Mouse (Mus musculus): Measurements from ENCODE around the gene Fgf4. TPM values are rescaled to one million over a fixed set of nuclear protein-coding genes. Genes with fewer than 3 reads are reported as not detected.
"Not testable (repeated sequence)": the region's sequence is repeated elsewhere in the genome, so short reads cannot be mapped to it uniquely, and the experiment has no call there.

Fgf4 gene
- polyA plus RNA-seq, 1 experiment from 2014 or later: not detected

GRCm38 (mm10) chr7:144896294-144897218, 49.4 kb downstream of the Fgf4 start, which contains the start of gene Fgf15:
Gene Fgf15, plus strand, starts transcription at chr7:144896531.
- H3K4me1 ChIP-seq (replicated peaks): peaks cover 61% of the 10 kb centered on the region
- H3K27ac ChIP-seq: peak within 1 kb of the TSS; percentile 81
- DNase-seq (ENCODE audit: low spot score): peak; percentile 58
- H3K27me3 ChIP-seq (ENCODE audit: insufficient read depth, poor library complexity, severe bottlenecking): peaks cover 65% of the 10 kb centered on the region
- no peaks in the 10 kb centered on the region for H3K9me3 ChIP-seq
- H3K36me3 ChIP-seq: 0 out of 2 replicates have a peak, but pooled peaks cover 5% of the 10 kb centered on the region
- H3K4me3 ChIP-seq: peak within 1 kb of the TSS; percentile 56
- WGBS: under 1% methylated on average over 65 of the region's 65 CpGs

- DNase-seq (ENCODE audit: low spot score): no peak
- Histone ChIP-seq H3K4me1 (replicated peaks) (peaks cover 54% of the 10 kb centered on the region), H3K9me3 (no peaks in the 10 kb centered on the region), H3K4me3 (peak overlapping the region; percentile 56), H3K36me3 (0 out of 2 replicates have a peak, but pooled peaks cover 5% of the 10 kb centered on the region), H3K27ac (no peak overlapping the region), H3K27me3 (ENCODE audit: insufficient read depth, poor library complexity, severe bottlenecking) (peaks cover 62% of the 10 kb centered on the region)
- WGBS: 27% methylated on average over 6 of the region's 6 CpGs
These were observed 51.3 kb downstream of the Fgf4 start for GRCm38 (mm10) chr7:144898506-144898905.

GRCm38 (mm10) chr7:144905514-144905913, 58.3 kb downstream of the Fgf4 start:
- H3K4me3 ChIP-seq; H3K9me3 ChIP-seq; H3K36me3 ChIP-seq; DNase-seq (ENCODE audit: low spot score); H3K27ac ChIP-seq; H3K4me1 ChIP-seq (replicated peaks); H3K27me3 ChIP-seq (ENCODE audit: insufficient read depth, poor library complexity, severe bottlenecking): not testable (repeated sequence)
- 91% methylated on average over 3 of the region's 3 CpGs for WGBS

GRCm38 (mm10) chr7:144906708-144907397, 59.7 kb downstream of the Fgf4 start:
- Histone ChIP-seq H3K27me3 (ENCODE audit: insufficient read depth, poor library complexity, severe bottlenecking) (peaks cover 9% of the 10 kb centered on the region; the same call in 1 of the 2 replicates), H3K27ac (peak overlapping the region; percentile 60), H3K4me1 (replicated peaks) (peaks cover 8% of the 10 kb centered on the region; the same call in 1 of the 2 replicates), H3K4me3 (peak overlapping the region; percentile 30), H3K36me3 (no peaks in the 10 kb centered on the region), H3K9me3 (no peaks in the 10 kb centered on the region)
- DNase-seq (ENCODE audit: low spot score): peak; percentile 82
- 10% methylated on average over 28 of the region's 28 CpGs for WGBS

GRCm38 (mm10) chr7:144907793-144908192, 60.6 kb downstream of the Fgf4 start:
- DNase-seq (ENCODE audit: low spot score): no peak
- peaks cover 9% of the 10 kb centered on the region; the same call in 1 of the 2 replicates for H3K27me3 ChIP-seq (ENCODE audit: insufficient read depth, poor library complexity, severe bottlenecking)
- no peaks in the 10 kb centered on the region for H3K9me3 ChIP-seq
- 19% methylated on average over 8 of the region's 8 CpGs for WGBS
- no peaks in the 10 kb centered on the region for H3K36me3 ChIP-seq
- H3K4me1 ChIP-seq (replicated peaks): peaks cover 8% of the 10 kb centered on the region; the same call in 1 of the 2 replicates
- H3K4me3 ChIP-seq: no peak overlapping the region
- no peak overlapping the region for H3K27ac ChIP-seq

GRCm38 (mm10) chr7:144908705-144909104, 61.5 kb downstream of the Fgf4 start:
- H3K4me1 ChIP-seq (replicated peaks): peaks cover 8% of the 10 kb centered on the region; the same call in 1 of the 2 replicates
- H3K36me3 ChIP-seq: no peaks in the 10 kb centered on the region
- no peak for DNase-seq (ENCODE audit: low spot score)
- no peaks in the 10 kb centered on the region for H3K9me3 ChIP-seq
- WGBS: 41% methylated on average over 7 of the region's 7 CpGs
- H3K27me3 ChIP-seq (ENCODE audit: insufficient read depth, poor library complexity, severe bottlenecking): peaks cover 9% of the 10 kb centered on the region; the same call in 1 of the 2 replicates
- H3K27ac ChIP-seq: no peak overlapping the region; the same call in 1 of the 2 replicates
- no peak overlapping the region for H3K4me3 ChIP-seq

GRCm38 (mm10) chr7:144911121-144911520, 64.0 kb downstream of the Fgf4 start:
- DNase-seq (ENCODE audit: low spot score): no peak
- Histone ChIP-seq H3K4me3 (no peak overlapping the region), H3K27ac (no peak overlapping the region), H3K9me3 (no peaks in the 10 kb centered on the region), H3K27me3 (ENCODE audit: insufficient read depth, poor library complexity, severe bottlenecking) (peaks cover 7% of the 10 kb centered on the region; the same call in 1 of the 2 replicates), H3K4me1 (replicated peaks) (peaks cover 17% of the 10 kb centered on the region), H3K36me3 (no peaks in the 10 kb centered on the region)
- WGBS: 86% methylated on average over 1 of the region's 1 CpGs

GRCm38 (mm10) chr7:144912897-144913296, 65.7 kb downstream of the Fgf4 start:
- no peaks in the 10 kb centered on the region for H3K27me3 ChIP-seq (ENCODE audit: insufficient read depth, poor library complexity, severe bottlenecking)

GRCm38 (mm10) chr7:144914296-144914947, 67.3 kb downstream of the Fgf4 start:
- Histone ChIP-seq H3K4me1 (replicated peaks) (peaks cover 15% of the 10 kb centered on the region), H3K4me3 (peak overlapping the region; percentile 76), H3K9me3 (no peaks in the 10 kb centered on the region), H3K36me3 (peaks cover 28% of the 10 kb centered on the region), H3K27me3 (ENCODE audit: insufficient read depth, poor library complexity, severe bottlenecking) (no peaks in the 10 kb centered on the region), H3K27ac (peak overlapping the region; percentile 89)
- no peak for DNase-seq (ENCODE audit: low spot score)
- WGBS: 5% methylated on average over 17 of the region's 17 CpGs

More at GRCm38 (mm10) chr7:144912897-144913296, 65.7 kb downstream of the Fgf4 start:
- Histone ChIP-seq H3K27ac (no peak overlapping the region), H3K36me3 (peaks cover 13% of the 10 kb centered on the region), H3K4me1 (replicated peaks) (peaks cover 15% of the 10 kb centered on the region), H3K9me3 (no peaks in the 10 kb centered on the region), H3K4me3 (no peak overlapping the region)
- no peak for DNase-seq (ENCODE audit: low spot score)
- 73% methylated on average over 4 of the region's 4 CpGs for WGBS

Other genes with a start within 250 kb of the Fgf4 start
- 7.4 and 12.9 TPM in 2 replicates for gene Ano1, start 95.4 kb upstream of the Fgf4 start, polyA plus RNA-seq (2016; fragmentation: Nextera tagmentation; extraction: Ambion mirVana)
- gene Fgf3, start 9.3 kb upstream of the Fgf4 start, polyA plus RNA-seq (2016; fragmentation: Nextera tagmentation; extraction: Ambion mirVana): 1.7 and 2.6 TPM in 2 replicates
- 43.4 and 55.3 TPM in 2 replicates for gene Fgf15, start 49.2 kb downstream of the Fgf4 start, polyA plus RNA-seq (2016; fragmentation: Nextera tagmentation; extraction: Ambion mirVana)
- 30.5 and 33.0 TPM in 2 replicates for gene LTO1, start 67.7 kb downstream of the Fgf4 start, polyA plus RNA-seq (2016; fragmentation: Nextera tagmentation; extraction: Ambion mirVana)
- gene Ccnd1, start 92.6 kb downstream of the Fgf4 start, polyA plus RNA-seq (2016; fragmentation: Nextera tagmentation; extraction: Ambion mirVana): 166 and 220 TPM in 2 replicates